Mouse (Mus musculus) liver, embryonic 12.5 days (tissue): Measurements from ENCODE around the gene Gm21739. TPM values are rescaled to one million over a fixed set of nuclear protein-coding genes. Genes with fewer than 3 reads are reported as not detected.
"Not testable (repeated sequence)": the region's sequence is repeated elsewhere in the genome, so short reads cannot be mapped to it uniquely, and the experiment has no call there.

ENCODE experiments used
- ATAC-seq: fragments of 200-750 bp; cut with Nextera tagmentation; 2 replicates; pipeline ENCODE4 v1.8.0; 2017; ENCODE audit warnings: moderate number of reproducible peaks, mild to moderate bottlenecking, moderate library complexity
- H3K27ac ChIP-seq: fragments of 300-500 bp; sonication (generic); 2 replicates; pipeline ENCODE4 v1.5.1; 2016; ENCODE audit warnings: mild to moderate bottlenecking
- H3K27me3 ChIP-seq: fragments of 300-500 bp; sonication (generic); replicated peaks from 2 replicates; pipeline ENCODE4 v1.6.1; 2016; ENCODE audit warnings: mild to moderate bottlenecking, moderate library complexity
- H3K36me3 ChIP-seq: fragments of 300-500 bp; sonication (generic); 2 replicates; pipeline ENCODE4 v1.6.1; 2016; ENCODE audit warnings: mild to moderate bottlenecking, moderate library complexity
- H3K4me1 ChIP-seq: fragments of 300-500 bp; sonication (generic); 2 replicates; pipeline ENCODE4 v1.6.1; 2016
- H3K4me2 ChIP-seq: fragments of 300-500 bp; sonication (generic); 2 replicates; pipeline ENCODE4 v1.6.1; 2016; ENCODE audit warnings: mild to moderate bottlenecking, moderate library complexity
- H3K4me3 ChIP-seq: fragments of 300-500 bp; sonication (generic); 2 replicates; pipeline ENCODE4 v1.5.1; 2016; ENCODE audit warnings: mild to moderate bottlenecking, moderate library complexity
- H3K9ac ChIP-seq: fragments of 300-500 bp; sonication (generic); 2 replicates; pipeline ENCODE4 v1.6.1; 2016; ENCODE audit warnings: mild to moderate bottlenecking, moderate library complexity
- H3K9me3 ChIP-seq: fragments of 300-500 bp; sonication (generic); replicated peaks from 2 replicates; pipeline ENCODE4 v1.6.1; 2016; ENCODE audit warnings: mild to moderate bottlenecking, moderate library complexity
- WGBS: fragments of 180-500 bp; shearing (Covaris S2); methylation state at CpG from one replicate; pipeline ENCODE4 v1.1.7; 2016; ENCODE audit not compliant: insufficient replicate concordance; 5-methylcytosine and 5-hydroxymethylcytosine counted together
- polyA plus RNA-seq: library from polyadenylated mRNA; unstranded; fragments of >200 nt; fragmentation: Nextera tagmentation; extraction: Ambion mirVana; gene quantifications from 2 replicates; pipeline ENCODE4 v1.2.1, GENCODE M21; 2016

The Gm21739 gene
- not detected in 2 replicates for polyA plus RNA-seq

GRCm38 (mm10) chrY:44264344-44264743, at the start of gene Gm21739:
TSS of gene Gm21739 (minus strand) at chrY:44264444.
- WGBS: no CpG with 5 or more reads among the region's 6 CpGs
- H3K36me3 ChIP-seq, H3K4me3 ChIP-seq, H3K4me2 ChIP-seq, ATAC-seq, H3K27ac ChIP-seq, H3K9ac ChIP-seq, H3K27me3 ChIP-seq, H3K4me1 ChIP-seq, H3K9me3 ChIP-seq: not testable (repeated sequence)
